Mouse (Mus musculus) kidney, embryonic 16.5 days (tissue): ENCODE results near the gene Ndufa11. TPM values are rescaled to one million over a fixed set of nuclear protein-coding genes. Genes with fewer than 3 reads are reported as not detected.

Source experiments
- ATAC-seq: fragments of 200-750 bp; cut with Nextera tagmentation; 2 replicates; pipeline ENCODE4 v1.8.0; 2017; ENCODE audit warnings: moderate TSS enrichment; ENCODE audit not compliant: low FRiP score, low TSS enrichment
- H3K27ac ChIP-seq: fragments of 300-500 bp; sonication (generic); 2 replicates; pipeline ENCODE4 v1.5.1; 2014; ENCODE audit warnings: low read length
- H3K27me3 ChIP-seq: fragments of 300-500 bp; sonication (generic); 2 replicates; pipeline ENCODE4 v1.6.1; 2014; ENCODE audit warnings: low read length, control low read depth, mixed read lengths; ENCODE audit not compliant: insufficient read depth
- H3K36me3 ChIP-seq: fragments of 300-500 bp; sonication (generic); 2 replicates; pipeline ENCODE4 v1.6.1; 2014; ENCODE audit warnings: low read length, control low read depth, mixed read lengths; ENCODE audit not compliant: insufficient read depth
- H3K4me1 ChIP-seq: fragments of 300-500 bp; sonication (generic); 2 replicates; pipeline ENCODE4 v1.6.1; 2014; ENCODE audit warnings: low read length, control low read depth, mixed read lengths; ENCODE audit not compliant: insufficient read depth
- H3K4me2 ChIP-seq: fragments of 300-500 bp; sonication (generic); replicated peaks from 2 replicates; pipeline ENCODE4 v1.6.1; 2014; ENCODE audit warnings: low read depth, low read length
- H3K4me3 ChIP-seq: fragments of 300-500 bp; sonication (generic); 2 replicates; pipeline ENCODE4 v1.5.1; 2014; ENCODE audit warnings: mild to moderate bottlenecking, low read length
- H3K9ac ChIP-seq: fragments of 300-500 bp; sonication (generic); replicated peaks from 2 replicates; pipeline ENCODE4 v1.6.1; 2014; ENCODE audit warnings: low read length
- H3K9me3 ChIP-seq: fragments of 300-500 bp; sonication (generic); 2 replicates; pipeline ENCODE4 v1.6.1; 2016; ENCODE audit warnings: low read length, control low read depth
- WGBS: fragments of 180-500 bp; shearing (Covaris S2); extraction: QIAGEN DNeasy Blood & Tissue Kit; methylation state at CpG from one replicate; pipeline ENCODE4 v1.1.7; 2014; 5-methylcytosine and 5-hydroxymethylcytosine counted together
- polyA plus RNA-seq: library from polyadenylated mRNA; unstranded; fragments of >200 nt; fragmentation: Nextera tagmentation; extraction: Ambion mirVana; gene quantifications from 2 replicates; pipeline ENCODE4 v1.2.1, GENCODE M21; 2015

The Ndufa11 gene
- polyA plus RNA-seq, 1 experiment from 2014 or later = 501 TPM

DNA sequence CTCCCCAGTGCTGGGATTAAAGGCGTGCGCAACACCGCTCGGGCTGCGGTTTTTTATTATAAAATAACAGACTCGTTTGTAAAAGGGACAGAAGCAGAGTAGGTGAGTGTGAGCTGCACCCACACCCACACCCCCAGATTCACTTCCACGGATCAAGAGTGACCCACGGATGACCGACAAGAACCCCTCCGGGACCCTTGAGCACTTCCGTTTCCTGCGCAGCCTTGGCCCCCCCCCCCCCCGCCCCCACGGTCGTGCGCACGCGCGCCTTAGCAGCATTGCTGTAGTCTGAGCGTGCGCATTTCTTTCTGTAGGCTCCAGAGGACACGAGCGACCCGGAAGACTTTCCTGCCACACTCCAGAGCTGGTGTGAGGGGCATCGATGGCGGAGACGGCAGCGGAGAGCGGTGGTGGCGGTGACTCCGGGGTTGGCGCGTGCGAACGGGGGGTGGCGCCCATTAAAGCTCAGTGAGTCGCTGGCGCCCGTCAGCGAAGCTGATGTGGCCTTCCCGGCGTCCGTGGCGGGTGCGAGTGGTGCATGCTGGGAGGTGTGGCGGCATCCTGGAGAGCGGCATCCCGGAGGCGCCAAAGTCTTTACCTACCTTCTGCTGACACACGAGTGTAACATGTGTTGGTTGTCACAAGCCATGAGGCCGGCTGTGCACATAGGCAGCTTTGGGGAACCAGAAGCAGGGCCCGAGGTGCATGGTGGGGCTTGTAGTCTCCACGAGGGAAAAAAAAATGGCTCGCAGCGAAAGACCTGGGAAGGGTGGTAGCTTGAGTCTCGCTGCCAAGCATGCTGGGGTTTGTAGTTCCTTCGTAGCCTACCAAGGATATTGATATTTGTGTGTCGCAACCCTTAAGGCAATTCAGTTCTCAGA lies 47.1 kb downstream of the Ndufa11 start, which contains the start of gene Dus3l:
Gene Dus3l (plus strand): TSS at position 284 of the 881 bp plus-strand sequence.
- Histone ChIP-seq H3K9ac (peak within 1 kb of the TSS; percentile 80), H3K4me2 (peak within 1 kb of the TSS; percentile 75), H3K36me3 (peaks cover 27% of the 10 kb centered on the region), H3K4me3 (peak within 1 kb of the TSS; percentile 72), H3K27me3 (no peaks in the 10 kb centered on the region), H3K4me1 (peaks cover 26% of the 10 kb centered on the region), H3K27ac (peak within 1 kb of the TSS; percentile 96), H3K9me3 (no peaks in the 10 kb centered on the region)
- peak; percentile 80 for ATAC-seq
- 1% methylated on average over 57 of the region's 58 CpGs for WGBS

DNA sequence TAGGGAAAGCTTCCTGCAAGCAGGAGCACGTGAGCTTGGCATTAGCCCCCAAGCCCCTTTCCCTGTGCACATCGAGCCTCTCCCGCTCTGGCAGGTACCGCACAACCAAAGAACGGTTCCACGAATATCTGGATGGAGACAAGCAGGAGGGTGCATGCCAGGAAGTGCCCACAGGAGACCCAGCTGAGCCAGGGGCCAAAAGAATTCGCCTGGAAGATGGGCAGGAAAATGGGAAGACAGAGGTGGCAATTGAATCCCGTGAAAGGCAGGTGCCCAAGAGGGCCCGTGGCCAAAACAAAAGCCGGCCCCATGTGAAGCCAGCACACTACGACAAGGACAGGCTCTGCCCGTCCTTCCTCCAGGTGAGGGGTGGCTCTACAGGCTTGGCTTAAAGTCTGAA lies 47.9 kb downstream of the Ndufa11 start:
- H3K9ac ChIP-seq = peak overlapping the region; percentile 80
- peaks cover 26% of the 10 kb centered on the region for H3K4me1 ChIP-seq
- peak overlapping the region; percentile 75 for H3K4me2 ChIP-seq
- H3K9me3 ChIP-seq = no peaks in the 10 kb centered on the region
- no peaks in the 10 kb centered on the region for H3K27me3 ChIP-seq
- WGBS = 53% methylated on average over 12 of the region's 12 CpGs
- H3K4me3 ChIP-seq = peak overlapping the region; percentile 72
- no peak overlapping the region for H3K27ac ChIP-seq
- ATAC-seq = 0 out of 2 replicates have a peak, but pooled peaks have one; percentile 5
- peaks cover 34% of the 10 kb centered on the region for H3K36me3 ChIP-seq

DNA sequence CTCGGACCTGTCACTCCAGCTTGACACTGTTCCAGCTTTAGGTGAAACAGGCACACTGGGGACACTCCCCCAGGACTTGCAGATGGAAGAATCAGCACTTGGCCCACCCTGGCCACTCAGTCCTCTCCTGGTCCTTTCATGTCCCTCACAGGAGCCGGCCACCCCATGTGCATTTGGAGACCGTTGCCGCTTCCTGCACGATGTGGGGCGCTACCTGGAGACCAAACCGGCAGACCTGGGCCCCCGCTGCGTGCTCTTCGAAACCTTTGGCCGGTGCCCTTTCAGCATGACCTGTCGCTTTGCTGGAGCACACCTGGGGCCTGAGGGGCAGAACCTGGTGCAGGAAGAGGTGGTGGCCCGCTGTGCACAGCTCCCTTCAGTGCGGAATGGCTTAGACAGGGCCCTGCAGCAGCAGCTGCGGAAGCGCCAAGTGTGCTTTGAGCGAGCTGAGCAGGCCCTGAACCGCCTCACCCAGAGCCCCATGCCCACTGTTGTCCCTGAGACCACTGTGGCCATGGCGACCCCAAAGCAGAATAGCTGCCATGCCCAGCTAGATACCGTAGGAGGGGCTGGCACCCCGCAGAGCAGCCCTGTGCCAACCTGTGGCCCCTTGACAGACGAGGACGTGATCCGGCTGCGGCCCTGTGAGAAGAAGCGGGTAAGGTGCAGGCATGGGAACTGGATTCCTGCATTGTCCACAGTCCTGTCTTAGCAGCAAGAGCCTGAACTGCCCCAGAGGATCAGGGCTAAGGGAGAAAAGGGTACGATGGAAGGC lies 49.3 kb downstream of the Ndufa11 start:
- Histone ChIP-seq H3K9ac (no peak overlapping the region), H3K27ac (no peak overlapping the region), H3K27me3 (no peaks in the 10 kb centered on the region), H3K9me3 (no peaks in the 10 kb centered on the region), H3K36me3 (peaks cover 41% of the 10 kb centered on the region), H3K4me2 (no peak overlapping the region), H3K4me1 (peaks cover 21% of the 10 kb centered on the region), H3K4me3 (no peak overlapping the region)
- ATAC-seq = no peak
- 95% methylated on average over 27 of the region's 27 CpGs for WGBS

DNA sequence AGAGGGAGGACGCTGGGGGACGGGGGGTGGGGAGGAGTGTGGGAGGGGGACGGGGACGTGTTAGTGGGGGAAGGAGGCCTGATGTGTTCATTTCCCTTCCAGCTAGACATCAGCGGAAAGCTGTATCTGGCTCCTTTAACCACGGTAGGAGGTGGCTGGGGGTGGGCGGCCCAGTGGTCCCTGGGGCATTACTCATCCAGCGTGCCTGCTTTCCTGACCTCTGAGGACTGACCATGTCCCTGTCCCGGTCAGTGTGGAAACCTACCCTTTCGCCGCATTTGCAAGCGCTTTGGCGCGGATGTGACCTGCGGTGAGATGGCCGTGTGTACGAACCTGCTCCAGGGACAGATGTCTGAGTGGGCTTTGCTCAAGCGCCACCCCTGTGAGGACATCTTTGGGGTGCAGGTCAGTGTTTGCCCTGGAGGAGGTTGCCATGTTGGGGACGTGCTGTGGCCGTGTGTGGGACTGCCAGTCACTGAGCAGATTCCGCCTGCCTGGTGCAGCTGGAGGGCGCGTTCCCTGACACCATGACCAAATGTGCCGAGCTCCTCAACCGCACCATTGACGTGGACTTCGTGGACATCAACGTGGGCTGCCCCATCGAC lies 50.1 kb downstream of the Ndufa11 start:
- Histone ChIP-seq H3K9ac (no peak overlapping the region), H3K27me3 (no peaks in the 10 kb centered on the region), H3K27ac (no peak overlapping the region), H3K36me3 (peaks cover 41% of the 10 kb centered on the region), H3K9me3 (no peaks in the 10 kb centered on the region), H3K4me3 (no peak overlapping the region), H3K4me2 (no peak overlapping the region), H3K4me1 (peaks cover 16% of the 10 kb centered on the region)
- WGBS = 94% methylated on average over 29 of the region's 29 CpGs
- no peak for ATAC-seq

DNA sequence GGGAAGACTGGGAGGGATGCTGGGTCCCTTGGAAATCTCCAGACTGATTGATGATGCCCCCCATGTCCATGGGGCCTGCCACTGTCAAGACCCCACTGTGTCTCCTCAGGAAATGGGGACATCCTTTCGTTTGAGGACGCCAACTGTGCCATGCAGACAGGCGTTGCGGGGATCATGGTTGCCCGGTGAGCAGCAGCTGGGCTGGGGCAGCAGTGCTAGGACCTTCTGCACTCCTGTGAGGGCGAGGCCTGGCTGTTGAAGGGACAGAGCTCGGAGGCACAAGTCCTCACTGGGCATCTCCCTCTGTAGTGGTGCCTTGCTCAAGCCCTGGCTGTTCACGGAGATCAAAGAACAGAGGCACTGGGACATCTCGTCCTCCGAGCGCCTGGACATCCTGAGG lies 51.4 kb downstream of the Ndufa11 start:
- no peaks in the 10 kb centered on the region for H3K27me3 ChIP-seq
- no peaks in the 10 kb centered on the region for H3K9me3 ChIP-seq
- 94% methylated on average over 11 of the region's 11 CpGs for WGBS
- H3K4me3 ChIP-seq = no peak overlapping the region
- ATAC-seq = no peak
- peaks cover 10% of the 10 kb centered on the region for H3K4me1 ChIP-seq
- H3K36me3 ChIP-seq = peaks cover 41% of the 10 kb centered on the region
- no peak overlapping the region for H3K27ac ChIP-seq
- no peak overlapping the region for H3K4me2 ChIP-seq
- H3K9ac ChIP-seq = no peak overlapping the region

DNA sequence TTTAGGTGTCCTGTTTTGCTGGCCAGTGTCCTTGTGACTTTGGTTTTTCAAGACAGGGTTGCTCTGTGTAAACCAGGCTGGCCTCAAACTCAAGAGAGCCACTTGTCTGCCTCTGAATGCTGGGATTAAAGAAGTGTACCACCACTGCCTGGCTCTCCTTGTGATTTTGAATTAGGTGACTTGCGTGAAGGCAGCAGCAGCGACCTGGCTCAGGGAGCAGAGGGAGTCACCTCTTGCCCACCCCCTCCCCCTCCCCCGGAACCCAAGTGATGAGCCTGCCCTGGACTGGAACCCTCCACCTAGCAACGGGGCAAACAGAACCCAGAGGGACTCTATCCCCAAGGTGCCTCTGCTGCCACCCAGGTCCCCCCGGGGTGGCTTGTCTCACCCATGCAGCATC lies 52.4 kb downstream of the Ndufa11 start, which contains the start of gene Prr22:
Gene Prr22 (plus strand): TSS at position 301 of the 400 bp plus-strand sequence.
- H3K4me1 ChIP-seq = peaks cover 6% of the 10 kb centered on the region
- no peaks in the 10 kb centered on the region for H3K9me3 ChIP-seq
- H3K27ac ChIP-seq = no peak within 1 kb of the TSS
- H3K4me2 ChIP-seq = no peak within 1 kb of the TSS
- no peaks in the 10 kb centered on the region for H3K27me3 ChIP-seq
- 83% methylated on average over 5 of the region's 5 CpGs for WGBS
- peaks cover 41% of the 10 kb centered on the region for H3K36me3 ChIP-seq
- ATAC-seq = no peak
- no peak within 1 kb of the TSS for H3K9ac ChIP-seq
- no peak within 1 kb of the TSS for H3K4me3 ChIP-seq

Other genes starting within 250 kb of the Ndufa11 start
- 76.1 and 87.2 TPM in 2 replicates for gene Ptprs, start 241.3 kb upstream of the Ndufa11 start, polyA plus RNA-seq
- not detected in 2 replicates for gene Znrf4, start 205.3 kb upstream of the Ndufa11 start, polyA plus RNA-seq
- 1.8 and 2.4 TPM in 2 replicates for gene Gm20219, start 163.4 kb upstream of the Ndufa11 start, polyA plus RNA-seq
- 80.2 and 86.0 TPM in 2 replicates for gene Safb2, start 133.2 kb upstream of the Ndufa11 start, polyA plus RNA-seq
- 123 and 133 TPM in 2 replicates for gene Safb, start 132.9 kb upstream of the Ndufa11 start, polyA plus RNA-seq
- gene 2410015M20Rik, start 108.0 kb upstream of the Ndufa11 start, polyA plus RNA-seq = 242 and 284 TPM in 2 replicates
- gene Rpl36, start 104.4 kb upstream of the Ndufa11 start, polyA plus RNA-seq = 1,616 and 1,628 TPM in 2 replicates
- 66.1 and 66.4 TPM in 2 replicates for gene Lonp1, start 90.9 kb upstream of the Ndufa11 start, polyA plus RNA-seq
- gene Catsperd, start 89.6 kb upstream of the Ndufa11 start, polyA plus RNA-seq = 1.1 and 1.3 TPM in 2 replicates
- 106 and 107 TPM in 2 replicates for gene Ranbp3, start 44.5 kb upstream of the Ndufa11 start, polyA plus RNA-seq
- 22.4 and 23.2 TPM in 2 replicates for gene Vmac, start 255 bp downstream of the Ndufa11 start, polyA plus RNA-seq
- gene Nrtn, start 39.8 kb downstream of the Ndufa11 start, polyA plus RNA-seq = 5.4 and 5.8 TPM in 2 replicates
- gene Dus3l, start 47.0 kb downstream of the Ndufa11 start, polyA plus RNA-seq = 55.4 and 59.7 TPM in 2 replicates
- 1.6 and 1.8 TPM in 2 replicates for gene Prr22, start 52.5 kb downstream of the Ndufa11 start, polyA plus RNA-seq
- 3.4 and 4.4 TPM in 2 replicates for gene Rfx2, start 113.2 kb downstream of the Ndufa11 start, polyA plus RNA-seq
- not detected in 2 replicates for gene Acsbg2, start 156.7 kb downstream of the Ndufa11 start, polyA plus RNA-seq
- gene 1700061G19Rik, start 157.7 kb downstream of the Ndufa11 start, polyA plus RNA-seq = 0.24 and 0.58 TPM in 2 replicates
- gene Mllt1, start 217.6 kb downstream of the Ndufa11 start, polyA plus RNA-seq = 43.9 and 53.1 TPM in 2 replicates